Mouse (Mus musculus): Measurements from ENCODE around the gene Nipal3. TPM values are rescaled to one million over a fixed set of nuclear protein-coding genes. Genes with fewer than 3 reads are reported as not detected.

Nipal3 gene
- polyA plus RNA-seq, 1 experiment from 2014 or later, result 5.8 TPM

- Histone ChIP-seq H3K27ac (ENCODE audit: low read length) (no peak overlapping the region), H3K9ac (ENCODE audit: low read length) (no peak overlapping the region; the same call in 1 of the 2 replicates), H3K27me3 (ENCODE audit: control insufficient read depth, insufficient read depth, low read length) (no peaks in the 10 kb centered on the region)
These were observed 556 bp upstream of the Nipal3 start for GRCm38 (mm10) chr4:135495397-135495791.

GRCm38 (mm10) chr4:135493691-135494520 lies 932 bp downstream of the Nipal3 start:
- no peaks in the 10 kb centered on the region for H3K27me3 ChIP-seq (ENCODE audit: control insufficient read depth, insufficient read depth, low read length)
- peak overlapping the region; percentile 82 for H3K4me2 ChIP-seq (ENCODE audit: low read depth, low read length)
- peak overlapping the region; percentile 13 for H3K27ac ChIP-seq (ENCODE audit: low read length)
- no peaks in the 10 kb centered on the region for H3K9me3 ChIP-seq (replicated peaks; ENCODE audit: control insufficient read depth, low read length)
- peak overlapping the region; percentile 81 for H3K4me3 ChIP-seq (ENCODE audit: low read length)
- peaks cover 5% of the 10 kb centered on the region; the same call in 1 of the 2 replicates for H3K4me1 ChIP-seq (ENCODE audit: control insufficient read depth, insufficient read depth, low read length)
- peaks cover 11% of the 10 kb centered on the region for H3K36me3 ChIP-seq (ENCODE audit: control insufficient read depth, insufficient read depth)
- WGBS, result 2% methylated on average over 33 of the region's 33 CpGs
- H3K9ac ChIP-seq (ENCODE audit: low read length), result peak overlapping the region; percentile 65
- ATAC-seq (replicated peaks; ENCODE audit: extremely low read depth, insufficient read depth, low FRiP score), result no peak; the same call in 1 of the 2 replicates

More at GRCm38 (mm10) chr4:135495397-135495791, 556 bp upstream of the Nipal3 start:
- H3K4me2 ChIP-seq (ENCODE audit: low read depth, low read length), result peak overlapping the region; percentile 82
- no peaks in the 10 kb centered on the region for H3K36me3 ChIP-seq (ENCODE audit: control insufficient read depth, insufficient read depth)
- WGBS, result 14% methylated on average over 9 of the region's 9 CpGs
- H3K4me1 ChIP-seq (ENCODE audit: control insufficient read depth, insufficient read depth, low read length), result peaks cover 5% of the 10 kb centered on the region; the same call in 1 of the 2 replicates
- peaks cover under 1% of the 10 kb centered on the region; the same call in 1 of the 2 replicates for H3K9me3 ChIP-seq (replicated peaks; ENCODE audit: control insufficient read depth, low read length)
- no peak for ATAC-seq (replicated peaks; ENCODE audit: extremely low read depth, insufficient read depth, low FRiP score)
- H3K4me3 ChIP-seq (ENCODE audit: low read length), result peak overlapping the region; percentile 81

GRCm38 (mm10) chr4:135493271-135493670 lies 1.6 kb downstream of the Nipal3 start:
- ATAC-seq (replicated peaks; ENCODE audit: extremely low read depth, insufficient read depth, low FRiP score), result no peak
- no peak overlapping the region for H3K9ac ChIP-seq (ENCODE audit: low read length)
- no peaks in the 10 kb centered on the region for H3K9me3 ChIP-seq (replicated peaks; ENCODE audit: control insufficient read depth, low read length)
- 40% methylated on average over 4 of the region's 4 CpGs for WGBS
- H3K4me3 ChIP-seq (ENCODE audit: low read length), result peak overlapping the region; percentile 81
- no peak overlapping the region for H3K27ac ChIP-seq (ENCODE audit: low read length)
- peaks cover 5% of the 10 kb centered on the region; the same call in 1 of the 2 replicates for H3K4me1 ChIP-seq (ENCODE audit: control insufficient read depth, insufficient read depth, low read length)
- H3K36me3 ChIP-seq (ENCODE audit: control insufficient read depth, insufficient read depth), result peaks cover 12% of the 10 kb centered on the region
- peak overlapping the region; percentile 82 for H3K4me2 ChIP-seq (ENCODE audit: low read depth, low read length)
- no peaks in the 10 kb centered on the region for H3K27me3 ChIP-seq (ENCODE audit: control insufficient read depth, insufficient read depth, low read length)

GRCm38 (mm10) chr4:135489256-135489655 lies 5.6 kb downstream of the Nipal3 start:
- Histone ChIP-seq H3K4me2 (ENCODE audit: low read depth, low read length) (no peak overlapping the region), H3K9ac (ENCODE audit: low read length) (no peak overlapping the region), H3K4me3 (ENCODE audit: low read length) (no peak overlapping the region), H3K9me3 (replicated peaks; ENCODE audit: control insufficient read depth, low read length) (no peaks in the 10 kb centered on the region), H3K36me3 (ENCODE audit: control insufficient read depth, insufficient read depth) (peaks cover 12% of the 10 kb centered on the region), H3K27ac (ENCODE audit: low read length) (no peak overlapping the region), H3K27me3 (ENCODE audit: control insufficient read depth, insufficient read depth, low read length) (no peaks in the 10 kb centered on the region), H3K4me1 (ENCODE audit: control insufficient read depth, insufficient read depth, low read length) (peaks cover 5% of the 10 kb centered on the region; the same call in 1 of the 2 replicates)
- ATAC-seq (replicated peaks; ENCODE audit: extremely low read depth, insufficient read depth, low FRiP score), result no peak
- WGBS, result 88% methylated on average over 7 of the region's 7 CpGs

DNA sequence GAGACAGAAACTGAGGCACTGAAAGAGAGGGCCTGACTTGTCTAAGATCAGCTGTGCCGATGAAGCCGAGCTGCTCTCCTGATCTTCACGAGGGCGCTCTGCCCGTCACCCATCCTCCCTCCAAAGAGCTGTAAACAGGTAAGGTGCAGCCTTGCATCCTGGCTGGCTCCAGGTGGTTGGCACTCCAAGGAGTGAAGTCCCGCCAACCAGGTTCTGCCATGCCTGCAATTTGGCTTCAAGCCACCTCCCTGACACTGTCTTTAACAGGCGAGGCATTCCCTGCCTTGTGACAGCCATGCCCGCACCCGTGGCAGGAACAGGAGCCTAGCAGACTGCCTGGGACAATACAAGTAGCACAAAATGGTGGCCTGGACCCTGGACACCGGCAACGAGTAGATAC lies 8.5 kb downstream of the Nipal3 start:
- Histone ChIP-seq H3K36me3 (ENCODE audit: control insufficient read depth, insufficient read depth) (peaks cover 14% of the 10 kb centered on the region), H3K9me3 (replicated peaks; ENCODE audit: control insufficient read depth, low read length) (no peaks in the 10 kb centered on the region), H3K9ac (ENCODE audit: low read length) (no peak overlapping the region), H3K4me3 (ENCODE audit: low read length) (no peak overlapping the region), H3K27ac (ENCODE audit: low read length) (no peak overlapping the region), H3K27me3 (ENCODE audit: control insufficient read depth, insufficient read depth, low read length) (no peaks in the 10 kb centered on the region), H3K4me1 (ENCODE audit: control insufficient read depth, insufficient read depth, low read length) (peaks cover 3% of the 10 kb centered on the region; the same call in 1 of the 2 replicates), H3K4me2 (ENCODE audit: low read depth, low read length) (no peak overlapping the region)
- 85% methylated on average over 11 of the region's 11 CpGs for WGBS
- no peak for ATAC-seq (replicated peaks; ENCODE audit: extremely low read depth, insufficient read depth, low FRiP score)

DNA sequence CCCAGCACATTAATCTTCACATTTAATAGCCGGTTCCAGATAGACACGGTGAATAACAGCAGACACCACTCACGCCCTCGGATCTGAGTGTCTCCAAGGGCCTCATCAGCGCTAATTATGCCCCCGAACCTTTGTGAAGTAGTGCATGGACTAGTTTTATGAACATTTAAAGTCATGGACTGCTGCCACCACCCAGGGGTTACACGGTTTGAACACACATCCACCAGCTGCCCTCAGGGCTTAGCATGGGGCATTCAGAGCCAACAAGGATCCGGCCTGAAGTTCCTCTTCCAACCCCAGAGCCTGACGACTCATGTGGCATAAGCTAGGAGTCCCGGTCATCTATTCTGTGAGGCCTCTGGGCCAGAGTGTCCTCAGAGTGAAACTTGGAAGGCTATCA lies 9.8 kb downstream of the Nipal3 start:
- ATAC-seq (replicated peaks; ENCODE audit: extremely low read depth, insufficient read depth, low FRiP score), result no peak
- peaks cover 14% of the 10 kb centered on the region for H3K36me3 ChIP-seq (ENCODE audit: control insufficient read depth, insufficient read depth)
- H3K4me2 ChIP-seq (ENCODE audit: low read depth, low read length), result no peak overlapping the region
- WGBS, result 72% methylated on average over 10 of the region's 10 CpGs
- no peaks in the 10 kb centered on the region for H3K27me3 ChIP-seq (ENCODE audit: control insufficient read depth, insufficient read depth, low read length)
- H3K27ac ChIP-seq (ENCODE audit: low read length), result no peak overlapping the region
- peaks cover 3% of the 10 kb centered on the region; the same call in 1 of the 2 replicates for H3K4me1 ChIP-seq (ENCODE audit: control insufficient read depth, insufficient read depth, low read length)
- no peak overlapping the region for H3K9ac ChIP-seq (ENCODE audit: low read length)
- H3K4me3 ChIP-seq (ENCODE audit: low read length), result no peak overlapping the region
- no peaks in the 10 kb centered on the region for H3K9me3 ChIP-seq (replicated peaks; ENCODE audit: control insufficient read depth, low read length)

DNA sequence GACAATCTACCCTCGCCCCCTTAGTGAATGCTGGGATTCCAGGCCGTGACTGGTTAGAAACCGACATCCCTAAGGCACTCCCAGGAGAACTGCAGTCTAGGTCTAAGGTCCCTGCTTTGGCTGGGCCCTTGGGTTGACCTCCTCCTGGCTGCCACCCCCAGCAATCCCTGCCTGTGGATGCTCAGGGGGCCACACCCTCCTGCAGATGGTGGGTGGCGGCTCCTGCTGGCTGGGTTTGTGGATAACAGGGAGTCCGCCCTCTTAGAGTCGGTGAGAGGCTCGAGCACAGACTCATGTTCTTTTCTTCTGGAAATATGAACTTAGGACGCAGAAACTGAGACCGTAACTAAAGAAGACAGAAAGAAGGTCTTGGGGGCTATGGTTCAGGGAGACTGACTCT lies 14.5 kb downstream of the Nipal3 start:
- Histone ChIP-seq H3K4me2 (ENCODE audit: low read depth, low read length) (no peak overlapping the region), H3K27me3 (ENCODE audit: control insufficient read depth, insufficient read depth, low read length) (no peaks in the 10 kb centered on the region), H3K9ac (ENCODE audit: low read length) (no peak overlapping the region), H3K9me3 (replicated peaks; ENCODE audit: control insufficient read depth, low read length) (no peaks in the 10 kb centered on the region), H3K4me3 (ENCODE audit: low read length) (no peak overlapping the region), H3K36me3 (ENCODE audit: control insufficient read depth, insufficient read depth) (peaks cover 2% of the 10 kb centered on the region; the same call in 1 of the 2 replicates), H3K4me1 (ENCODE audit: control insufficient read depth, insufficient read depth, low read length) (peaks cover 3% of the 10 kb centered on the region; the same call in 1 of the 2 replicates), H3K27ac (ENCODE audit: low read length) (no peak overlapping the region)
- ATAC-seq (replicated peaks; ENCODE audit: extremely low read depth, insufficient read depth, low FRiP score), result no peak
- WGBS, result 79% methylated on average over 9 of the region's 9 CpGs

DNA sequence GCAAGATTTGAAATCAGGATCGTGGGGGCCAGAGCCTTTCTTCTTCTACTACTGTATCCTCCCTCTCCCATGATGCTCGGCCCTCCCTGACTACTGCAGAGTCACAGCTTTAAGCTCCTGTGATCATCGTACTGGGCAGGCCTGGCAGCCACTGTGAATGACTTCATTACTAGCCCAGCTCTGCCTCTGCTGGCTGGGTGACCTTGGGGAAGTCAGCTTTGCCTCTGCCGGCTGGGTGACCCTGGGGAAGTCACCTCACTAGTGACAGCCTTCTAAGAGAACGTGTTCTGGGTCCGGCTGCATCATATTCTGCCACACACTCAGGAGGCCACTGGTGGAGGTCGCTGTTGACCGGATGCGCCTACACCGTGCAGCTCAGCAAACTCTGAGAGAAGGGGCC lies 17.0 kb downstream of the Nipal3 start:
- H3K27ac ChIP-seq (ENCODE audit: low read length), result no peak overlapping the region
- H3K4me2 ChIP-seq (ENCODE audit: low read depth, low read length), result no peak overlapping the region
- no peak for ATAC-seq (replicated peaks; ENCODE audit: extremely low read depth, insufficient read depth, low FRiP score)
- H3K36me3 ChIP-seq (ENCODE audit: control insufficient read depth, insufficient read depth), result peaks cover 2% of the 10 kb centered on the region; the same call in 1 of the 2 replicates
- no peaks in the 10 kb centered on the region for H3K9me3 ChIP-seq (replicated peaks; ENCODE audit: control insufficient read depth, low read length)
- no peak overlapping the region for H3K4me3 ChIP-seq (ENCODE audit: low read length)
- H3K4me1 ChIP-seq (ENCODE audit: control insufficient read depth, insufficient read depth, low read length), result no peaks in the 10 kb centered on the region
- H3K27me3 ChIP-seq (ENCODE audit: control insufficient read depth, insufficient read depth, low read length), result no peaks in the 10 kb centered on the region
- 76% methylated on average over 10 of the region's 10 CpGs for WGBS
- H3K9ac ChIP-seq (ENCODE audit: low read length), result no peak overlapping the region

- no peak overlapping the region for H3K4me2 ChIP-seq (ENCODE audit: low read depth, low read length)
- no peak overlapping the region for H3K9ac ChIP-seq (ENCODE audit: low read length)
- ATAC-seq (replicated peaks; ENCODE audit: extremely low read depth, insufficient read depth, low FRiP score), result no peak
- no peak overlapping the region for H3K4me3 ChIP-seq (ENCODE audit: low read length)
- H3K4me1 ChIP-seq (ENCODE audit: control insufficient read depth, insufficient read depth, low read length), result no peaks in the 10 kb centered on the region
- no peaks in the 10 kb centered on the region for H3K27me3 ChIP-seq (ENCODE audit: control insufficient read depth, insufficient read depth, low read length)
- no peak overlapping the region for H3K27ac ChIP-seq (ENCODE audit: low read length)
- WGBS, result 83% methylated on average over 11 of the region's 11 CpGs
- peaks cover 3% of the 10 kb centered on the region for H3K36me3 ChIP-seq (ENCODE audit: control insufficient read depth, insufficient read depth)
- H3K9me3 ChIP-seq (replicated peaks; ENCODE audit: control insufficient read depth, low read length), result no peaks in the 10 kb centered on the region
These were observed 31.4 kb downstream of the Nipal3 start for GRCm38 (mm10) chr4:135463406-135463805.

Measured in heart, embryonic 16.5 days (tissue).